Mouse (Mus musculus): ENCODE measurements at regions not wholly inside any gene's neighbourhood (a gene's known extent, or its start where the extent isn't known, plus 50 kb on each side); places are given as distances from the start of the nearest gene placed in this dataset.

GRCm38 (mm10) chr1:98906260-98906659 lies 485.3 kb downstream of the Slco6d1 start:
- H3K9me3 ChIP-seq (replicated peaks; ENCODE audit: control insufficient read depth, low read length): no peaks in the 10 kb centered on the region
- DNase-seq (ENCODE audit: low spot score) (no peak), ATAC-seq (replicated peaks; ENCODE audit: insufficient number of reproducible peaks, low FRiP score, low TSS enrichment, low read depth) (no peak)
- H3K27me3 ChIP-seq (ENCODE audit: control insufficient read depth, insufficient read depth, low read length): no peaks in the 10 kb centered on the region
- H3K27ac ChIP-seq (replicated peaks; ENCODE audit: low read depth, low read length): no peak overlapping the region
- 81% methylated on average over 3 of the region's 3 CpGs for WGBS
- H3K36me3 ChIP-seq (replicated peaks; ENCODE audit: control insufficient read depth, insufficient read depth, low read depth, low read length): no peaks in the 10 kb centered on the region
- no peaks in the 10 kb centered on the region for H3K4me1 ChIP-seq (ENCODE audit: control insufficient read depth, insufficient read depth, low read length)
- H3K4me3 ChIP-seq (ENCODE audit: low read depth, low read length): no peak overlapping the region
- H3K4me2 ChIP-seq (ENCODE audit: low read depth, low read length): no peak overlapping the region
- H3K9ac ChIP-seq (replicated peaks; ENCODE audit: low read length): no peak overlapping the region

GRCm38 (mm10) chr1:98923043-98923442 lies 502.1 kb downstream of the Slco6d1 start:
- DNase-seq (ENCODE audit: low spot score) (no peak), ATAC-seq (replicated peaks; ENCODE audit: insufficient number of reproducible peaks, low FRiP score, low TSS enrichment, low read depth) (no peak)
- Histone ChIP-seq H3K9ac (replicated peaks; ENCODE audit: low read length) (no peak overlapping the region), H3K4me2 (ENCODE audit: low read depth, low read length) (no peak overlapping the region), H3K36me3 (replicated peaks; ENCODE audit: control insufficient read depth, insufficient read depth, low read depth, low read length) (no peaks in the 10 kb centered on the region), H3K27ac (replicated peaks; ENCODE audit: low read depth, low read length) (no peak overlapping the region), H3K9me3 (replicated peaks; ENCODE audit: control insufficient read depth, low read length) (no peaks in the 10 kb centered on the region), H3K27me3 (ENCODE audit: control insufficient read depth, insufficient read depth, low read length) (no peaks in the 10 kb centered on the region), H3K4me3 (ENCODE audit: low read depth, low read length) (no peak overlapping the region), H3K4me1 (ENCODE audit: control insufficient read depth, insufficient read depth, low read length) (no peaks in the 10 kb centered on the region)
- WGBS: 92% methylated on average over 2 of the region's 2 CpGs

- H3K4me3 ChIP-seq (ENCODE audit: low read depth, low read length): no peak overlapping the region
- ATAC-seq (replicated peaks; ENCODE audit: insufficient number of reproducible peaks, low FRiP score, low TSS enrichment, low read depth) (no peak), DNase-seq (ENCODE audit: low spot score) (no peak)
- 83% methylated on average over 2 of the region's 2 CpGs for WGBS
- H3K9ac ChIP-seq (replicated peaks; ENCODE audit: low read length): no peak overlapping the region
- no peak overlapping the region for H3K4me2 ChIP-seq (ENCODE audit: low read depth, low read length)
- H3K4me1 ChIP-seq (ENCODE audit: control insufficient read depth, insufficient read depth, low read length): no peaks in the 10 kb centered on the region
- H3K27ac ChIP-seq (replicated peaks; ENCODE audit: low read depth, low read length): no peak overlapping the region
- no peaks in the 10 kb centered on the region for H3K9me3 ChIP-seq (replicated peaks; ENCODE audit: control insufficient read depth, low read length)
- no peaks in the 10 kb centered on the region for H3K36me3 ChIP-seq (replicated peaks; ENCODE audit: control insufficient read depth, insufficient read depth, low read depth, low read length)
- H3K27me3 ChIP-seq (ENCODE audit: control insufficient read depth, insufficient read depth, low read length): no peaks in the 10 kb centered on the region
These were observed 504.0 kb downstream of the Slco6d1 start for GRCm38 (mm10) chr1:98924933-98925332.

GRCm38 (mm10) chr1:98930926-98931325 lies 510.0 kb downstream of the Slco6d1 start:
- no peaks in the 10 kb centered on the region for H3K4me1 ChIP-seq (ENCODE audit: control insufficient read depth, insufficient read depth, low read length)
- H3K36me3 ChIP-seq (replicated peaks; ENCODE audit: control insufficient read depth, insufficient read depth, low read depth, low read length): no peaks in the 10 kb centered on the region
- no peaks in the 10 kb centered on the region for H3K9me3 ChIP-seq (replicated peaks; ENCODE audit: control insufficient read depth, low read length)
- WGBS: 82% methylated on average over 1 of the region's 1 CpGs
- no peak overlapping the region for H3K27ac ChIP-seq (replicated peaks; ENCODE audit: low read depth, low read length)
- no peak overlapping the region for H3K4me3 ChIP-seq (ENCODE audit: low read depth, low read length)
- no peak for ATAC-seq (replicated peaks; ENCODE audit: insufficient number of reproducible peaks, low FRiP score, low TSS enrichment, low read depth)
- H3K27me3 ChIP-seq (ENCODE audit: control insufficient read depth, insufficient read depth, low read length): no peaks in the 10 kb centered on the region
- no peak overlapping the region for H3K4me2 ChIP-seq (ENCODE audit: low read depth, low read length)
- H3K9ac ChIP-seq (replicated peaks; ENCODE audit: low read length): no peak overlapping the region
- DNase-seq (ENCODE audit: low spot score): no peak

GRCm38 (mm10) chr1:98932239-98932638 lies 511.3 kb downstream of the Slco6d1 start:
- Histone ChIP-seq H3K4me3 (ENCODE audit: low read depth, low read length) (no peak overlapping the region), H3K27ac (replicated peaks; ENCODE audit: low read depth, low read length) (no peak overlapping the region), H3K4me1 (ENCODE audit: control insufficient read depth, insufficient read depth, low read length) (no peaks in the 10 kb centered on the region), H3K9ac (replicated peaks; ENCODE audit: low read length) (no peak overlapping the region), H3K36me3 (replicated peaks; ENCODE audit: control insufficient read depth, insufficient read depth, low read depth, low read length) (no peaks in the 10 kb centered on the region), H3K27me3 (ENCODE audit: control insufficient read depth, insufficient read depth, low read length) (no peaks in the 10 kb centered on the region), H3K9me3 (replicated peaks; ENCODE audit: control insufficient read depth, low read length) (no peaks in the 10 kb centered on the region), H3K4me2 (ENCODE audit: low read depth, low read length) (no peak overlapping the region)
- DNase-seq (ENCODE audit: low spot score) (no peak), ATAC-seq (replicated peaks; ENCODE audit: insufficient number of reproducible peaks, low FRiP score, low TSS enrichment, low read depth) (no peak)
- WGBS: 88% methylated on average over 1 of the region's 1 CpGs

GRCm38 (mm10) chr1:98977686-98978085 lies 556.8 kb downstream of the Slco6d1 start:
- Histone ChIP-seq H3K4me1 (ENCODE audit: control insufficient read depth, insufficient read depth, low read length) (no peaks in the 10 kb centered on the region), H3K27me3 (ENCODE audit: control insufficient read depth, insufficient read depth, low read length) (no peaks in the 10 kb centered on the region), H3K4me2 (ENCODE audit: low read depth, low read length) (no peak overlapping the region), H3K4me3 (ENCODE audit: low read depth, low read length) (no peak overlapping the region), H3K9me3 (replicated peaks; ENCODE audit: control insufficient read depth, low read length) (no peaks in the 10 kb centered on the region), H3K36me3 (replicated peaks; ENCODE audit: control insufficient read depth, insufficient read depth, low read depth, low read length) (no peaks in the 10 kb centered on the region), H3K27ac (replicated peaks; ENCODE audit: low read depth, low read length) (no peak overlapping the region), H3K9ac (replicated peaks; ENCODE audit: low read length) (no peak overlapping the region)
- WGBS: 86% methylated on average over 1 of the region's 1 CpGs
- DNase-seq (ENCODE audit: low spot score) (no peak), ATAC-seq (replicated peaks; ENCODE audit: insufficient number of reproducible peaks, low FRiP score, low TSS enrichment, low read depth) (no peak)
